Mouse (Mus musculus) gastrocnemius, adult 8-10 months (tissue): ENCODE data around the gene B430306N03Rik. TPM values are rescaled to one million over a fixed set of nuclear protein-coding genes. Genes with fewer than 3 reads are reported as not detected.

Source experiments
- DNase-seq, 2 experiments: peaks; one replicate each; pipeline ENCODE4 v3.0.0; 2022; ENCODE audit warnings: low spot score in 2 of 2
- total RNA-seq, 4 experiments: library from RNA; stranded (reverse); gene quantifications; 2 replicates each; pipeline ENCODE4 v1.2.4; 2022

The B430306N03Rik gene
- total RNA-seq, 4 experiments from 2014 or later, result not detected

GRCm38 (mm10) chr17:48360462-48360861 is 44.5 kb downstream of the B430306N03Rik start:
- DNase-seq, result no peak

GRCm38 (mm10) chr17:48362346-48362745 is 46.4 kb downstream of the B430306N03Rik start:
- no peak for DNase-seq

- peak in 1 of 2 experiments; percentile 27 for DNase-seq
Observed at GRCm38 (mm10) chr17:48362966-48363365, 47.0 kb downstream of the B430306N03Rik start.

DNA sequence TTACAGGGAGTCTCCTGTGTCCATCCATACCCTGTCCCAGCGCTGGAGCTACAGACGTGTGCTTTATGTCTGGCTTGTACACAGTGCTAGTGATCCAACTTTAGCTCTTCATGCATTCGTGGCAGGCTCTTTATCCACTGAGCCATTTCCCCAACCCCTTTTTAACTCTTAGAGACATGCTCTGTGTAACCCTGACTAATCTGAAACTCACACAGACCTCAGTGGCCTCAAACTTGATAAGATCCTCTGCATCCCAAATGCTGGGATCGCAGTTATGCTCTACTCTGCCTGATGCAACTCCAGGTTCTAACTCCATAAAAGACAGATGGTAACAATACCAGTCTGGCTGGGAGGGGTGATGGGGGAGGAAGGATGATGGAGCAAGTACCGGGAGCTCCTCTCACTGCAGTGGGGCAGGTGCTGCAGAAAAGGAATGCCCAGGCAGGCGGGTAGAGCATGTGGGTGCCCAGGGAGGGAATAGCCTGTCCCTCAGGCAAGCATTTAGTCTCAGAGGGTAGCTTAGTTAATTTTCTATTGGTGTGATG is 47.6 kb downstream of the B430306N03Rik start:
- DNase-seq, result no peak

GRCm38 (mm10) chr17:48365511-48366155 is 49.7 kb downstream of the B430306N03Rik start:
- no peak for DNase-seq

- no peak for DNase-seq
Observed at GRCm38 (mm10) chr17:48366806-48367205, 50.9 kb downstream of the B430306N03Rik start.

DNA sequence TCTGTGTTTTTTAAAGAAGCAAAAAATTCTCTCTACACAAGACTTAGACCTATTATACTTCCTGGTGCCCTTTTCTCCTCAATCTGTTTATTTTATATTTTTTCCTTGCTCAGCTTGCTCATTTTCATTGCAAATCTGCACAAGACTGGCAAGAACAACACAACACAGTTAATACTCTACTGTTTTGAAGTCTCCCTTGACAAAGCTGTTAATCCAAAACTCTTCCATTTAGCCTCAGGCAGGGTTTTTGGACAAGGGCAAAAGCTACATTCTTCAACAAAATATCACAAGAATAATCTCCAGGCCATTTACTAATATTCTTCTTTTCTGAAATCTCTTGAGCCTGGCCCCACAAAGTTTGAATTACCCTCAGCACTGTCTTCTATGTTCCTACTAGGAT is 55.7 kb downstream of the B430306N03Rik start:
- no peak for DNase-seq

- DNase-seq, result no peak
Observed at GRCm38 (mm10) chr17:48372987-48373386, 57.0 kb downstream of the B430306N03Rik start.

DNA sequence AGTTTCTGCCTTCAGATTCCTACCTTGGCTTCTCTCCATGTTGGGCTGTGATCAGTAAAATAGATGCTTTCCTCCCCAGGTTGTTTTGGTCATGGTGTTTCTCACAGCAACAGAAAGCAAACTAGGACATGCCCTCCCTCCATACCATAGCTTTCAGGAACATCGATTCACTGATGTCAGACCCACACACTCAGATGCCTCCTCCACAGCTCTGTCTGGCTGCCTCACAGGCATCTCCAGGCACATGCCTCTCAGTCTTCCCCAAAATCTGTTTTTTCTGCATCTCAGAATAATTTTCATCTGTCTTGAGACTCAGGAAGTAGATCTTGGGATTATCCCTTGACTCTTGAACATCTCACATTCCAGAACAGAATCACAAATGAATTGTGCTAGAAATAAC is 60.2 kb downstream of the B430306N03Rik start:
- no peak for DNase-seq

Other genes with a start within 250 kb of the B430306N03Rik start
- not detected for gene 1700067P10Rik, start 226.8 kb upstream of the B430306N03Rik start, total RNA-seq
- not detected for gene 9830107B12Rik, start 169.9 kb upstream of the B430306N03Rik start, total RNA-seq
- gene A530064D06Rik, start 148.9 kb upstream of the B430306N03Rik start, total RNA-seq, result not detected
- not detected for gene Trem1, start 83.4 kb upstream of the B430306N03Rik start, total RNA-seq
- gene Trem3, start 68.4 kb upstream of the B430306N03Rik start, total RNA-seq, result not detected
- not detected for gene Treml4, start 51.8 kb upstream of the B430306N03Rik start, total RNA-seq
- under 1 TPM in 2 of 4 experiments, not detected in 2; 0.15 to 0.40 TPM for gene Treml2, start 16.6 kb upstream of the B430306N03Rik start, total RNA-seq
- gene Trem2, start 30.3 kb downstream of the B430306N03Rik start, total RNA-seq, result under 1 TPM in 3 of 4 experiments, not detected in 1; 0.80 to 0.97 (median 0.97) TPM
- gene Treml1, start 43.8 kb downstream of the B430306N03Rik start, total RNA-seq, result not detected
- 1 to 10 TPM; 2.8 to 6.3 (median 5.6) TPM for gene Nfya, start 93.8 kb downstream of the B430306N03Rik start, total RNA-seq
- 10 to 100 TPM; 12.4 to 18.1 (median 16.4) TPM for gene Oard1, start 93.9 kb downstream of the B430306N03Rik start, total RNA-seq
- gene Apobec2, start 116.8 kb downstream of the B430306N03Rik start, total RNA-seq, result 100 to 1,000 TPM; 445 to 531 (median 476) TPM
- gene Tspo2, start 135.4 kb downstream of the B430306N03Rik start, total RNA-seq, result not detected
- not detected for gene Unc5cl, start 138.8 kb downstream of the B430306N03Rik start, total RNA-seq